Mouse (Mus musculus) Patski (cell line): ENCODE data around the gene Eef1e1. TPM values are rescaled to one million over a fixed set of nuclear protein-coding genes. Genes with fewer than 3 reads are reported as not detected.
"Not testable (repeated sequence)": the region's sequence is repeated elsewhere in the genome, so short reads cannot be mapped to it uniquely, and the experiment has no call there.

ENCODE experiments used
- ATAC-seq: fragments of 100-300 bp; one replicate; pipeline ENCODE4 v1.8.0; 2021
- CTCF ChIA-PET: fragments of 350-600 bp; sonication (Branson Sonifier 250); formaldehyde crosslinking; loops from one replicate; lab custom pipeline; 2022; ENCODE audit warnings: inconsistent platforms; lab: Charles Lee
- POLR2A ChIA-PET: fragments of 350-600 bp; sonication (Branson Sonifier 250); formaldehyde crosslinking; loops from one replicate; lab custom pipeline; 2022; ENCODE audit warnings: antibody characterized with exemption, inconsistent platforms; lab: Charles Lee
- DNase-seq: peaks from one replicate; pipeline ENCODE4 v3.0.0-alpha.2; 2011; ENCODE audit warnings: low read depth, low spot score
- H3K27me3 ChIP-seq: fragments of 371-371 bp; one replicate; pipeline ENCODE4 v1.5.1; 2021
- CTCF ChIP-seq: fragments of 100-300 bp; IDR thresholded peaks from one replicate; pipeline ENCODE4 v1.5.1; 2021
- in situ Hi-C: fragments of 300-500 bp; cut with MboI; formaldehyde crosslinking; loops from 3 replicates; pipeline ENCODE4 v1.11.1; 2018; ENCODE audit warnings: low pct_unique_long_range_greater_than_20kb, mixed read lengths
- polyA plus RNA-seq: library from polyadenylated mRNA; unstranded; gene quantifications from one replicate; pipeline ENCODE4 v1.2.3, GENCODE M21; 2021

Eef1e1 gene
- polyA plus RNA-seq, 1 experiment from 2014 or later, result 50.5 TPM

DNA sequence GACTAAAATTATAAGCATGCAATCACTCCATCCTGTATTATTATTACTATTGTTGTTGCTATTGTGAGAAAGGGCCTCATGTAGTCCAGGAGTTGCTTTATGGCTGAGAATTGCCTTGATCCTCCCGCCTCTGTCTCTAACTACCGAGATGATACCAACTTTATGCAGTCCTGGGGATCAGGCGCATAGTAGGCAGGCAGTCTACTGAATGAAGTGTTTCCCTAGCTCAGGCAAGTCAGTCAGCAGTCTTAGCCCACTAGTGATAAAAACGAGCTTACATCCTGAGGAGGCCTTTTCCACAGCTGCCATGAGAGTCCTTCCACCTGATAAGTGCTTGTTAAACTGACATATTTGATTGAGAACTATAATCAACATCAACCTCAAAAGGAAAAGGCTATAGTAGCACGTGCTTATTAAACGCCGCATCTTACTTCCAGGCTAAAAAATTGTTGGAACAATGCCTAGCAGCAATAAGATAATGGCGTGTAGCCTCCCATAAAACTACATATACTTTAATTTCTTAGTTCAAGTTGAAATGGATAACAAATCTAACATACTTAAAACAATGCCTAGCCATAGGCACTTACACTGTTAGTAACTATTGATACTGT, 34.5 kb downstream of the Eef1e1 start:
- in situ Hi-C loops, result no loop called here
- ATAC-seq, result no peak
- no peaks in the 10 kb centered on the region for H3K27me3 ChIP-seq
- TF ChIP-seq CTCF, result no peak
- ChIA-PET CTCF (no interaction called here), POLR2A (no interaction called here)
- no peak for DNase-seq

DNA sequence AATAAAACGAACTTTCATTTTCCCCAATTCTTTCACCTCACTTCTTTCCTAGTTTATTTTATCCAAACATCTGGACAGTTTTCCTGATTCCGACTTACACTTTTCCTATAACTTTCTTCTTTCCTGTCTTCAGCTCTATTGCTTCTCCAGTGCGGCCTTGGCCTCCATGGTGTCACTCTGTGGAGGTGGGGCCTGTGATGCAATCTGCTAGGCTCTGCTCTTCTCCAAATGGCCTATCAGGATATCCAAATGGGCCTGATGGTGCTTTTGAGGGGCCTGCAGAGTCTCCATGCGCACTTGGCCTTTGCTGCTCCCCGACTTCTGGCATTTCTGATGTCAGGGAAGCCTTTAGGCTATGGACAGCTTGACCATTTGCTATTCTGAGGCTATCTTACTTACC, 35.6 kb downstream of the Eef1e1 start:
- ChIA-PET CTCF (no interaction called here), POLR2A (no interaction called here)
- in situ Hi-C loops, result no loop called here
- no peak for DNase-seq
- TF ChIP-seq CTCF, result no peak
- no peak for ATAC-seq
- no peaks in the 10 kb centered on the region for H3K27me3 ChIP-seq

DNA sequence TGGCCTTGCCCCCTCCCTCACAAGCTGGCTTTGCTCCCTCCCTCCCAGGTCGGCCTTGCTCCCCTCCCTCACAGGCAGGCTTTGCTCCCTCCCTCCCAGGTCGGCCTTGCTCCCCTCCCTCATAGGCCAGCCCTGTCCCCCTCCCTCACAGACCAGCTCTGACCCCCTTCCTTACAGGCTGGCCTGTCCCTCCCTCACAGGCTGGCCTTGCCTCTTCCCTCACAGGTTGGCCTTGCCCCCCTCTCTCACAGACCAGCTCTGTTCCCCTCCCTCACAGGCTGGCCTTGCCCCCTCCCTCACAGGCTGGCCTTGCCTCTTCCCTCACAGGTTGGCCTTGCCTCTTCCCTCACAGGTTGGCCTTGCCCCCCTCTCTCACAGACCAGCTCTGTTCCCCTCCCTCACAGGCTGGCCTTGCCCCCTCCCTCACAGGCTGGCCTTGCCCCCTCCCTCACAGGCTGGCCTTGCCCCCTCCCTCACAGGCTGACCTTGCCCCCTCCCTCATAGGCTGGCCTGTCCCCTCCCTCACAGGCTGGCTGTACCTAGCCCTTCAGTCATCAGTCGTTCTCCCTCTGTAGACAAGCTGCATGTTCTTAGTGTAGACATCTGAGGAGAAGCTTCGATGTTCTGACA, 40.7 kb downstream of the Eef1e1 start:
- DNase-seq, ATAC-seq, CTCF ChIA-PET, POLR2A ChIA-PET, in situ Hi-C loops, H3K27me3 ChIP-seq: not testable (repeated sequence)

DNA sequence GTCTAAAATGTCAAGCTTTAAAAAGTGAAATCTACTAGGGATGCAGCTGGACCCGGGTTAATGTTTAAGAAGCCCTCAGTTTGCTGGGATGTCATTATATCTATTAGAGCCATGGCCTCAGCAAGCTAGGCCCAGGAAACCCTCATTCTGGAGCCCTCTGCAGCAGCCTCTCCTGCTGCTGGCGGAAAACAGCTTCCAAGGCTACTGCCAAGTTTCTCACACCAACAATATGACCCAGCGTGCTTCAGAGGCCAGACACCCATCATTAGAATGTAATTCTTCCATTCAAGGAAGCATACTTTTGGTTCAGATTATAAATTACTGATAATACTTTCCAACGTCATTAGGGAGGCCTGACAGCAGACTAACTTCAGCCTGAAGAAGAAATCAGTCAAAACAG, 42.0 kb downstream of the Eef1e1 start:
- in situ Hi-C loops, result no loop called here
- DNase-seq (no peak), ATAC-seq (no peak)
- TF ChIP-seq CTCF, result no peak
- ChIA-PET POLR2A (no interaction called here), CTCF (interaction anchor here (0.7 kb wide), 1 partner anchor 9 kb away, joined by 4 read pairs; no protein-coding TSS in a partner anchor)
- H3K27me3 ChIP-seq, result no peaks in the 10 kb centered on the region

DNA sequence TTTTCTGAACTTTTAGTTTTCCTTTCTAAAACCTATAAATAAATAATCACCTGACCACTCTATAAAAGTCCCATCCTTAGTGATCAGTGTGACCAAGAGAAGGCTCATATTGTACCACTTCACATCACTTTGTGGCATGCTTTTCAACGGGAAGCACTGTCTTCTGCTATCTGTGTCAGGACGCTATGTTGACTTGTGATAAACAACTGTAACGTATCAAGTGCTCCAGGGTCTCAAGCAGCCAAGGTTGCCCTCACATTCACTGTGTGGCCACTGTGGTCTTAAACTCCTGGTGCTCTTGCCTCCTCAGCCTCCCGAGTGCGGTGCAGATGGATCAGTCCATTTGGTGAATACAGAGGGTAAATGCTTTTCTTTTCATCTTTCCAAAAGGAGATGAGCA, 43.2 kb downstream of the Eef1e1 start:
- in situ Hi-C loops, result no loop called here

DNA sequence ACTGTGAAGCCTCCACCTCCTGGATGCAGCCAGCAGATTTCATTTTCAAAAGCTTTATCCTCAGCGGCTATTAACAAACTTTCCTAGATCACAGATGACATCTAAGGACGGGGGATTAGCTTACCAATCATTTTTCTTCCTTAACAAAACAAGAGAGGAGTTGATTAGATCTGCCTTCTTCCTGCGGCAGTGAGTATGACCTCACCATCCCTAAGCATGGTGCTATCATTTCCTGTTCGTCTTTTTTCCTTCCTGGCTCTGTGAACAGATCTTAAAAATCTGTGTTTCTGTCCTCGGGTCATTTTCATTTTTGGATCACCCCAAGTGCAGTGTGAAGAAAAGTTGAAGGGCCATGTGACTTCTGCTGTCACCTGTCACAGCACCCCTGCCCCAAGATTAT, 44.6 kb downstream of the Eef1e1 start:
- ChIA-PET CTCF (no interaction called here), POLR2A (no interaction called here)
- TF ChIP-seq CTCF, result no peak
- ATAC-seq (no peak), DNase-seq (no peak)
- in situ Hi-C loops, result no loop called here
- no peaks in the 10 kb centered on the region for H3K27me3 ChIP-seq

More for the DNA sequence above, 43.2 kb downstream of the Eef1e1 start:
- no peak for TF ChIP-seq CTCF
- H3K27me3 ChIP-seq, result no peaks in the 10 kb centered on the region
- DNase-seq (no peak), ATAC-seq (no peak)
- ChIA-PET CTCF (no interaction called here), POLR2A (interaction anchor here (0.5 kb wide), 1 partner anchor 33 kb away, joined by 4 read pairs; no protein-coding TSS in a partner anchor)

DNA sequence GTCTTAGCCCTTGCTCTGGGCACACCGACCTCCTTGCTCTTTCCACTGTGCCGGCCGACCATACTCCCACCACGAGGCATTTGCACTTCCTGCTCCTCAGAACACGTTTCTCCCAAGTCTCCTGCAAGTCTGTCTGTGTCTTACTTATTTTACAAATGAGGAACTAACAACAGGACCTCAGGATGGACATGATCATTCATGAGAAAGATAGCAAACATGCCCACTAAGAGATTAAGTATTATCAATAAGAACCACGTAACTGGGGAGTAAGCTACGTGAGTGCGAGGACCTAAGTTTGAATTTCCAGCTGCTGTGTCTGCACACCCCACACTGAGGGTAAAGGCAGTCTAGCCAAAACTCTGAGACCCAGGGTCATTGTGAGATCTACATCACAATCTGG, 45.3 kb downstream of the Eef1e1 start:
- CTCF ChIA-PET, result no interaction called here
- no peak for TF ChIP-seq CTCF
- H3K27me3 ChIP-seq, result no peaks in the 10 kb centered on the region
- in situ Hi-C loops, result no loop called here
- DNase-seq (no peak), ATAC-seq (no peak)
- POLR2A ChIA-PET, result no interaction called here

DNA sequence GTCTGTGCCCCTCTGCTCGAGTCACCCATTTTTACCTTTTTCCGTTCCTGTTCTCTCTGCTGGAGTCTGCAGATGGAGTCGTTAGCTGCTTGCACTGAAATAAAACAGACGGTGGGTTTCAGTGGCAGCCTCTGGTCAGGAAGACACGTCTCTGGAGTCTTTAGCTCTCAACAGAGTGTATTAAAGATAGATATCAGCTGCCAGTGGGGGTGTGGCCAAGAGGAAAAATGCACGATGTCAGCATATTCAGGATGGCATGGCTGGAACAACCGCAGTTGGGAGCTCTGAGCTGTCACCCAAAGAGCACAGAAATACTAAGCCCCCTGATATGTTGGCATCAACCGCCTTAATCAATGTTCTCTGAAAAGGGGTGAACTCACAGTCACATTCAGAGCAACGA, 46.2 kb downstream of the Eef1e1 start:
- DNase-seq, result no peak
- no peaks in the 10 kb centered on the region for H3K27me3 ChIP-seq
- in situ Hi-C loops, result no loop called here
- ChIA-PET CTCF (interaction anchor here (0.7 kb wide), 1 partner anchor 19 kb away, joined by 3 read pairs; no protein-coding TSS in a partner anchor), POLR2A (no interaction called here)
- no peak for TF ChIP-seq CTCF
- no peak for ATAC-seq

DNA sequence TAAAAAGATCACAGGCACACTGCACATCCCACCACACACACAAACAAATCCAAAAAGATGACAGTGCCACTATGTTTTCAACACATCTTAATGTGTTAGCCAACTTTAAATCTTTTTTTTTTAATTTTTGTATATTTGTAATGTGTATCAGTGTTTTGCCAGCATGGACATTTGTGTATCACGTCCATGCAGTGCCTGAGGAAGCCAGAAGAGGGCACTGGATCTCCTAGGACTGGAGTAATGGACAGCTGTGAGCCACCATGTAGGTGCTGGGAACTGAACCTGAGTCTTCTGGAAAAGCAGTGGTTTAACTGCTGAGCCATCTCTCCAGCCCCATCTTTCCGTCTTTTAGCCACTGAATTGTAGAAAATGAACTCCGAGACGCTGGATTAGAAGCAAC, 46.7 kb downstream of the Eef1e1 start:
- no peak for ATAC-seq
- CTCF ChIA-PET, result interaction anchor here (0.7 kb wide), 1 partner anchor 19 kb away, joined by 3 read pairs; no protein-coding TSS in a partner anchor

DNA sequence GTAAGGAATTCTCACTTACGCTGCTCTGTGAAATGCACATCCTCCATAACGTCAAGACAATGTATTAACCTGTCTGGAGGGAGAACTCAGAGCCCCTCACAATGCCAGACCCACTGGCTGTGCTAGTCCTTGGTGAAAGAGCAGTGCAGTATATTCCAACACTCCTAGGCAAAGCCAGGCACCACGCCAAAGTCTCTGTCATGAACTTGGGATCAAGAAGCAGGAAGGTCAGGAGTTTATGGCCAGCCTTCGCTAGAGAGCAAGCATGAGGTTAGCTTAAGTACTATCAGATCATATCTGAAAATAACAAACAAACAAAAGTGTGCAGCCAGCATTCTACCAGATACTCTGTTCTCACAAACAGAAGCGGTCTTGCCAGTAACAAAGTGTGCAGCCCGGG, 48.5 kb downstream of the Eef1e1 start:
- ChIA-PET POLR2A (no interaction called here), CTCF (no interaction called here)
- TF ChIP-seq CTCF, result no peak
- in situ Hi-C loops, result no loop called here
- no peaks in the 10 kb centered on the region for H3K27me3 ChIP-seq
- no peak for ATAC-seq
- no peak for DNase-seq

More for the DNA sequence above, 46.7 kb downstream of the Eef1e1 start:
- POLR2A ChIA-PET, result no interaction called here
- TF ChIP-seq CTCF, result peak; percentile 51
- in situ Hi-C loops, result no loop called here
- no peak for DNase-seq
- H3K27me3 ChIP-seq, result no peaks in the 10 kb centered on the region

DNA sequence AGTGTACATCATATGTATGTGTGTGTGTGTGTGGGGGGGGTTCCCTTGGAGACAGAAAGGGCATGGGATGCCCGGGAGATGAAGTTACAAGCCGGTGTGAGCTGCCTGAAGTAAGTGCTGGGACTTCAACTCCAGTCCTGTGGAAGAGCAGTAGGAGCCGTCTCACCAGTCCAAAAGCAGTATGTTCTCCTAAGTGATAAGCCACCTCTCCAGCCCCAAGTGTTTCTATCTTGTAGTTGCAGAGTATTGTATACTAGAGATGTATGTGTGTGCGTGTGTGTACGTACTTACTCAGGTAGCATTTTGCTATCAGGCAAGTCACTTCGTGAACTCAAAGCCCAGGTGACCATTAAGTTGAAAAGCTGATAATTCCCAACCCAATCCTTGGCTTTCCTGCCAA, 51.7 kb downstream of the Eef1e1 start:
- CTCF ChIA-PET, result no interaction called here
- POLR2A ChIA-PET, result no interaction called here
- no peak for ATAC-seq
- no peak for TF ChIP-seq CTCF
- DNase-seq, result no peak
- H3K27me3 ChIP-seq, result no peaks in the 10 kb centered on the region
- in situ Hi-C loops, result no loop called here

DNA sequence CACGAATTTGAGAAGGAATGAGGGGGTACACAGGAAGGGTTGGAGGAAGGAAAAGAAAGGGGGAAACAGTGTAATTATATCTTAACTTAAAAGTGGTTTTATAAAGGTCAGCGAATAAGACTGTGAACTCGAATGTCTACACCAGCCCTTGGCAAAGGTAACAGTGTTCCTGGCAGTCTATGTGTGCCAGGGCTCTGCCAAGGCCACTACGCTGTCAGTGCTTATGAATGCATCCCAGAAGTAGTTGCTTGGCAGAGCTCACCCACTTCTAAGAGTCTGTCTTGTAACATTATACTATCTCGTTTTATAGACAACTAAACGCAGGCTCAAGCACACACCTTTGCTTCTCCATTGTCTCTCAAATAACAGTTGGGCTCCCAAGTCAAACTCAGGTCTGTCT, 53.5 kb downstream of the Eef1e1 start:
- no peak for DNase-seq
- in situ Hi-C loops, result no loop called here
- ATAC-seq, result no peak
- ChIA-PET POLR2A (no interaction called here), CTCF (no interaction called here)
- H3K27me3 ChIP-seq, result no peaks in the 10 kb centered on the region
- no peak for TF ChIP-seq CTCF
